Mouse (Mus musculus): ENCODE data around the gene Miga1.

Gene Miga1

GRCm38 (mm10) chr3:152300376-152301337, 39.5 kb downstream of the Miga1 start:
- Histone ChIP-seq H3K36me3 (ENCODE audit: insufficient read depth, low read length) (peaks cover 76% of the 10 kb centered on the region), H3K4me1 (replicated peaks; ENCODE audit: low read depth, low read length) (no peaks in the 10 kb centered on the region), H3K27me3 (ENCODE audit: insufficient read depth, low read length) (no peaks in the 10 kb centered on the region), H3K4me3 (replicated peaks; ENCODE audit: low read length) (no peak overlapping the region), H3K9me3 (ENCODE audit: low read length) (no peaks in the 10 kb centered on the region)
- no peak for TF ChIP-seq NANOG (IDR thresholded peaks at IDR 0.05; ENCODE audit: borderline replicate concordance, low read length)
- peak; percentile 69 for TF ChIP-seq CTCF (conservative IDR thresholded peaks at IDR 0.05; ENCODE audit: low read length)

- Histone ChIP-seq H3K9me3 (ENCODE audit: low read length) (no peaks in the 10 kb centered on the region), H3K36me3 (ENCODE audit: insufficient read depth, low read length) (peaks cover 76% of the 10 kb centered on the region), H3K4me1 (replicated peaks; ENCODE audit: low read depth, low read length) (0 out of 2 replicates have a peak, but pooled peaks cover 1% of the 10 kb centered on the region), H3K27me3 (ENCODE audit: insufficient read depth, low read length) (no peaks in the 10 kb centered on the region), H3K4me3 (replicated peaks; ENCODE audit: low read length) (no peak overlapping the region)
- no peak for TF ChIP-seq NANOG (IDR thresholded peaks at IDR 0.05; ENCODE audit: borderline replicate concordance, low read length)
- no peak for TF ChIP-seq CTCF (conservative IDR thresholded peaks at IDR 0.05; ENCODE audit: low read length)
- no peak for TF ChIP-seq POU5F1 (IDR thresholded peaks at IDR 0.05; ENCODE audit: borderline replicate concordance, low read length)
These were observed 44.3 kb downstream of the Miga1 start for GRCm38 (mm10) chr3:152295896-152296295.

- no peaks in the 10 kb centered on the region for H3K27me3 ChIP-seq (ENCODE audit: insufficient read depth, low read length)
- no peaks in the 10 kb centered on the region for H3K9me3 ChIP-seq (ENCODE audit: low read length)
- peaks cover 73% of the 10 kb centered on the region for H3K36me3 ChIP-seq (ENCODE audit: insufficient read depth, low read length)
- H3K4me1 ChIP-seq (replicated peaks; ENCODE audit: low read depth, low read length), result peaks cover 10% of the 10 kb centered on the region; the same call in 1 of the 2 replicates
- no peak for TF ChIP-seq NANOG (IDR thresholded peaks at IDR 0.05; ENCODE audit: borderline replicate concordance, low read length)
- TF ChIP-seq POU5F1 (IDR thresholded peaks at IDR 0.05; ENCODE audit: borderline replicate concordance, low read length), result no peak
- TF ChIP-seq CTCF (conservative IDR thresholded peaks at IDR 0.05; ENCODE audit: low read length), result no peak
- no peak overlapping the region for H3K4me3 ChIP-seq (replicated peaks; ENCODE audit: low read length)
These were observed 45.8 kb downstream of the Miga1 start for GRCm38 (mm10) chr3:152294400-152294799.

- Histone ChIP-seq H3K9me3 (ENCODE audit: low read length) (no peaks in the 10 kb centered on the region), H3K4me3 (replicated peaks; ENCODE audit: low read length) (no peak overlapping the region), H3K27me3 (ENCODE audit: insufficient read depth, low read length) (no peaks in the 10 kb centered on the region), H3K36me3 (ENCODE audit: insufficient read depth, low read length) (peaks cover 77% of the 10 kb centered on the region), H3K4me1 (replicated peaks; ENCODE audit: low read depth, low read length) (peaks cover 10% of the 10 kb centered on the region; the same call in 1 of the 2 replicates)
- TF ChIP-seq POU5F1 (IDR thresholded peaks at IDR 0.05; ENCODE audit: borderline replicate concordance, low read length) (no peak), NANOG (IDR thresholded peaks at IDR 0.05; ENCODE audit: borderline replicate concordance, low read length) (no peak), CTCF (conservative IDR thresholded peaks at IDR 0.05; ENCODE audit: low read length) (no peak)
These were observed 46.6 kb downstream of the Miga1 start for GRCm38 (mm10) chr3:152293530-152294181.

GRCm38 (mm10) chr3:152291895-152292294, 48.3 kb downstream of the Miga1 start:
- peaks cover 77% of the 10 kb centered on the region for H3K36me3 ChIP-seq (ENCODE audit: insufficient read depth, low read length)
- H3K4me3 ChIP-seq (replicated peaks; ENCODE audit: low read length), result no peak overlapping the region
- TF ChIP-seq CTCF (conservative IDR thresholded peaks at IDR 0.05; ENCODE audit: low read length) (no peak), POU5F1 (IDR thresholded peaks at IDR 0.05; ENCODE audit: borderline replicate concordance, low read length) (no peak), NANOG (IDR thresholded peaks at IDR 0.05; ENCODE audit: borderline replicate concordance, low read length) (no peak)
- peaks cover 19% of the 10 kb centered on the region; the same call in 1 of the 2 replicates for H3K4me1 ChIP-seq (replicated peaks; ENCODE audit: low read depth, low read length)
- no peaks in the 10 kb centered on the region for H3K27me3 ChIP-seq (ENCODE audit: insufficient read depth, low read length)
- no peaks in the 10 kb centered on the region for H3K9me3 ChIP-seq (ENCODE audit: low read length)

- Histone ChIP-seq H3K4me1 (replicated peaks; ENCODE audit: low read depth, low read length) (peaks cover 19% of the 10 kb centered on the region; the same call in 1 of the 2 replicates), H3K9me3 (ENCODE audit: low read length) (no peaks in the 10 kb centered on the region), H3K36me3 (ENCODE audit: insufficient read depth, low read length) (peaks cover 75% of the 10 kb centered on the region), H3K4me3 (replicated peaks; ENCODE audit: low read length) (peak overlapping the region; percentile 39; the same call in 1 of the 2 replicates), H3K27me3 (ENCODE audit: insufficient read depth, low read length) (no peaks in the 10 kb centered on the region)
- TF ChIP-seq CTCF (conservative IDR thresholded peaks at IDR 0.05; ENCODE audit: low read length), result no peak
- TF ChIP-seq POU5F1 (IDR thresholded peaks at IDR 0.05; ENCODE audit: borderline replicate concordance, low read length), result no peak
- TF ChIP-seq NANOG (IDR thresholded peaks at IDR 0.05; ENCODE audit: borderline replicate concordance, low read length), result no peak
These were observed 49.9 kb downstream of the Miga1 start for GRCm38 (mm10) chr3:152290175-152290798.

DNA sequence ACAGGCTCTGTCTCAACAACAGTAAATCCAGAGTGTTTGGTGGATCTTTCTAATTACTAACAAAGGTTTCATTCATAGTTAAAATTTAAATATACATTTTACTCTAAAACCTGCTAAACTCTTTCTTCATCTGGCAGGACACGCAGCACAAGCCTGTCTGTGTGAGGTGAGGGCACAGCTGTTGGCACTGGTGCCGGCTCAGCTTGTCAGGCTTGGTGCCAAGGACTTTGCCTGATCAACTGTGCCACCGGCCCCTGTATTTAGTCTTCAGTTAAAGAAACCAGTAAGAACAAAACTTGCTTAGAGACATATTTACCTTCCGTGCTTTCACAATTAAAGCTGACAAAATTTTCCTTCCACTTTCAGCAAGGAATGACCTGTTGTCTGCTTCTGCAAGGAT, 51.5 kb downstream of the Miga1 start:
- TF ChIP-seq NANOG (IDR thresholded peaks at IDR 0.05; ENCODE audit: borderline replicate concordance, low read length), result no peak
- no peak for TF ChIP-seq POU5F1 (IDR thresholded peaks at IDR 0.05; ENCODE audit: borderline replicate concordance, low read length)
- no peak for TF ChIP-seq CTCF (conservative IDR thresholded peaks at IDR 0.05; ENCODE audit: low read length)

GRCm38 (mm10) chr3:152288276-152288675, 51.9 kb downstream of the Miga1 start:
- Histone ChIP-seq H3K4me1 (replicated peaks; ENCODE audit: low read depth, low read length) (peaks cover 19% of the 10 kb centered on the region; the same call in 1 of the 2 replicates), H3K36me3 (ENCODE audit: insufficient read depth, low read length) (peaks cover 73% of the 10 kb centered on the region), H3K4me3 (replicated peaks; ENCODE audit: low read length) (no peak overlapping the region), H3K9me3 (ENCODE audit: low read length) (no peaks in the 10 kb centered on the region), H3K27me3 (ENCODE audit: insufficient read depth, low read length) (no peaks in the 10 kb centered on the region)
- TF ChIP-seq POU5F1 (IDR thresholded peaks at IDR 0.05; ENCODE audit: borderline replicate concordance, low read length) (no peak), NANOG (IDR thresholded peaks at IDR 0.05; ENCODE audit: borderline replicate concordance, low read length) (no peak), CTCF (conservative IDR thresholded peaks at IDR 0.05; ENCODE audit: low read length) (no peak)

More for the DNA sequence above, 51.5 kb downstream of the Miga1 start:
- peaks cover 73% of the 10 kb centered on the region for H3K36me3 ChIP-seq (ENCODE audit: insufficient read depth, low read length)
- no peaks in the 10 kb centered on the region for H3K9me3 ChIP-seq (ENCODE audit: low read length)
- no peak overlapping the region for H3K4me3 ChIP-seq (replicated peaks; ENCODE audit: low read length)
- H3K27me3 ChIP-seq (ENCODE audit: insufficient read depth, low read length), result no peaks in the 10 kb centered on the region
- H3K4me1 ChIP-seq (replicated peaks; ENCODE audit: low read depth, low read length), result peaks cover 19% of the 10 kb centered on the region; the same call in 1 of the 2 replicates

All from E14TG2a.4 (cell line).